In genomic region chr7:99183751-99184150, GRCm38 (mm10) we compare ENCODE assay signal across 10 mouse cellular contexts. TPM values are rescaled to one million over a fixed set of nuclear protein-coding genes. Genes with fewer than 3 reads are reported as not detected.
DNase-seq lines count a peak whose midpoint lies in the region; ATAC-seq and TF ChIP-seq lines count a peak whose summit lies in the region.
"Had no signal": no experiment of that assay in that cellular context is flagged by ENCODE, and none has a peak within 500 bp of the region (broad histone marks: within the 10 kb centered on the region; RNA-seq: fewer than 3 reads in every experiment).

No protein-coding gene starts in this region.

- no peak for TF ChIP-seq CTCF in testis, adult 2 months (IDR thresholded peaks at IDR 0.05; ENCODE audit: control insufficient read depth, insufficient read depth, insufficient replicate concordance, low read depth, low read length)

- no peak for ATAC-seq in heart, embryonic 16.5 days (replicated peaks; ENCODE audit: extremely low read depth, insufficient read depth, low FRiP score)
- ATAC-seq in liver, embryonic 15.5 days (ENCODE audit: insufficient read depth), result no peak

- H3K9me3 ChIP-seq in heart, embryonic 16.5 days (replicated peaks; ENCODE audit: control insufficient read depth, low read length), result no peaks in the 10 kb centered on the region
- H3K9me3 ChIP-seq in liver, embryonic 15.5 days (replicated peaks), result no peaks in the 10 kb centered on the region

- intact Hi-C loops in heart, postnatal 14 days (cut with DNase I), result loop anchor here (2.0 kb wide), 1 partner anchor 17 kb away; no protein-coding TSS in a partner anchor

- no peak overlapping the region for H3K9ac ChIP-seq in heart, embryonic 16.5 days (ENCODE audit: low read length)
- H3K9ac ChIP-seq in liver, embryonic 15.5 days, result no peak overlapping the region

- 70% methylated on average over 6 of the region's 6 CpGs for WGBS in heart, embryonic 16.5 days
- WGBS in liver, embryonic 15.5 days (ENCODE audit: insufficient replicate concordance), result 24% methylated on average over 6 of the region's 6 CpGs

- H3K27ac ChIP-seq in heart, embryonic 16.5 days (ENCODE audit: low read length), result no peak overlapping the region; the same call in 1 of the 2 replicates
- H3K27ac ChIP-seq in testis, adult 2 months (ENCODE audit: control insufficient read depth, insufficient read depth, low read depth, low read length), result no peak overlapping the region
- H3K27ac ChIP-seq in liver, embryonic 15.5 days (replicated peaks), result no peak overlapping the region

- peak overlapping the region; percentile 95 for H3K4me2 ChIP-seq in heart, embryonic 16.5 days (ENCODE audit: low read depth, low read length)
- peak overlapping the region; percentile 87; the same call in 1 of the 2 replicates for H3K4me2 ChIP-seq in liver, embryonic 15.5 days

- peaks cover 2% of the 10 kb centered on the region for H3K4me1 ChIP-seq in heart, embryonic 16.5 days (ENCODE audit: control insufficient read depth, insufficient read depth, low read length)
- peaks cover 5% of the 10 kb centered on the region for H3K4me1 ChIP-seq in testis, adult 2 months (ENCODE audit: control insufficient read depth, insufficient read depth, low read length)
- peaks cover 45% of the 10 kb centered on the region for H3K4me1 ChIP-seq in liver, embryonic 15.5 days (replicated peaks)

- no peak; the same call in 1 of the 2 replicates for TF ChIP-seq POLR2A in testis, adult 2 months (IDR thresholded peaks at IDR 0.05; ENCODE audit: control insufficient read depth, low read depth, low read length)

- DNase-seq in heart, postnatal 14 days, result no peak
- no peak for DNase-seq in testis, postnatal 10 days (ENCODE audit: low spot score)
- DNase-seq in thymus, postnatal 36 days, result no peak
- no peak for DNase-seq in cerebellum, postnatal 10 days
- no peak for DNase-seq in layer of hippocampus, postnatal 10 days (ENCODE audit: low spot score in 2 of 2)
- DNase-seq: thymus, adult 18-20 months had no signal

- H3K27me3 ChIP-seq in heart, embryonic 16.5 days (ENCODE audit: control insufficient read depth, insufficient read depth, low read length), result peaks cover 9% of the 10 kb centered on the region
- no peaks in the 10 kb centered on the region for H3K27me3 ChIP-seq in testis, adult 2 months (ENCODE audit: control insufficient read depth, insufficient read depth, low read length)
- peaks cover 20% of the 10 kb centered on the region for H3K27me3 ChIP-seq in liver, embryonic 15.5 days

- H3K36me3 ChIP-seq in heart, embryonic 16.5 days (ENCODE audit: control insufficient read depth, insufficient read depth), result no peaks in the 10 kb centered on the region
- H3K36me3 ChIP-seq in testis, adult 2 months (ENCODE audit: control insufficient read depth, insufficient read depth, low read length), result no peaks in the 10 kb centered on the region
- H3K36me3 ChIP-seq in liver, embryonic 15.5 days (replicated peaks), result no peaks in the 10 kb centered on the region

- H3K4me3 ChIP-seq in heart, embryonic 16.5 days (ENCODE audit: low read length), result no peak overlapping the region
- H3K4me3 ChIP-seq in testis, adult 2 months (ENCODE audit: control insufficient read depth, low read depth, low read length), result peak overlapping the region; percentile 88
- no peak overlapping the region for H3K4me3 ChIP-seq in liver, embryonic 15.5 days (replicated peaks)

RNA-seq across cellular contexts. Expression of gene Dgat2, which starts 1.2 kb away (rescaled TPM):
- 38.5 and 44.9 TPM in 2 replicates for polyA plus RNA-seq in heart, embryonic 16.5 days (2015; fragmentation: Nextera tagmentation; extraction: Ambion mirVana)
- total RNA-seq in heart, postnatal 14 days (2021), result 100 to 1,000 TPM; 256 to 300 TPM
- polyA plus RNA-seq in testis, adult 2 months (2012; rRNA removed), result 315 and 324 TPM in 2 replicates
- polyA plus RNA-seq in liver, embryonic 15.5 days (2015; fragmentation: Nextera tagmentation; extraction: Ambion mirVana), result 137 and 174 TPM in 2 replicates
- total RNA-seq in layer of hippocampus, postnatal 10 days (2021), result 10 to 100 TPM; 77.9 to 82.9 TPM

RNA-seq across cellular contexts. Expression of gene Uvrag, which starts 42.8 kb away (rescaled TPM):
- polyA plus RNA-seq in heart, embryonic 16.5 days (2015; fragmentation: Nextera tagmentation; extraction: Ambion mirVana), result 16.3 and 17.3 TPM in 2 replicates
- 10 to 100 TPM; 28.2 to 28.3 TPM for total RNA-seq in heart, postnatal 14 days (2021)
- polyA plus RNA-seq in testis, adult 2 months (2012; rRNA removed), result 2.6 and 3.3 TPM in 2 replicates
- 8.3 and 9.7 TPM in 2 replicates for polyA plus RNA-seq in liver, embryonic 15.5 days (2015; fragmentation: Nextera tagmentation; extraction: Ambion mirVana)
- 10 to 100 TPM; 37.6 to 41.0 TPM for total RNA-seq in layer of hippocampus, postnatal 10 days (2021)

RNA-seq across cellular contexts. Expression of gene Mogat2, which starts 54.7 kb away (rescaled TPM):
- 0.64 and 0.95 TPM in 2 replicates for polyA plus RNA-seq in heart, embryonic 16.5 days (2015; fragmentation: Nextera tagmentation; extraction: Ambion mirVana)
- total RNA-seq in heart, postnatal 14 days (2021), result not detected
- polyA plus RNA-seq in testis, adult 2 months (2012; rRNA removed), result 0.11 TPM in 1 of 2 replicates, not detected in the other
- 30.7 and 30.9 TPM in 2 replicates for polyA plus RNA-seq in liver, embryonic 15.5 days (2015; fragmentation: Nextera tagmentation; extraction: Ambion mirVana)
- not detected for total RNA-seq in layer of hippocampus, postnatal 10 days (2021)
- polyA plus RNA-seq: CD4-positive, CD25-positive, alpha-beta regulatory T cell, adult 4 months had no signal

Comparison
In these comparisons a context has a peak if more than half of its experiments do, and no peak if none do; other contexts are left out.
1. RNA of gene Mogat2, which starts 54.7 kb away (polyA plus RNA-seq): 30.7 to 30.9 TPM in liver, embryonic 15.5 days; 0.64 to 0.95 TPM in heart, embryonic 16.5 days and 0.11 TPM in testis, adult 2 months; every median in the first group is over 10 times any median in the second.